9 mouse cellular contexts compared by ENCODE assay signal in the genomic region with DNA sequence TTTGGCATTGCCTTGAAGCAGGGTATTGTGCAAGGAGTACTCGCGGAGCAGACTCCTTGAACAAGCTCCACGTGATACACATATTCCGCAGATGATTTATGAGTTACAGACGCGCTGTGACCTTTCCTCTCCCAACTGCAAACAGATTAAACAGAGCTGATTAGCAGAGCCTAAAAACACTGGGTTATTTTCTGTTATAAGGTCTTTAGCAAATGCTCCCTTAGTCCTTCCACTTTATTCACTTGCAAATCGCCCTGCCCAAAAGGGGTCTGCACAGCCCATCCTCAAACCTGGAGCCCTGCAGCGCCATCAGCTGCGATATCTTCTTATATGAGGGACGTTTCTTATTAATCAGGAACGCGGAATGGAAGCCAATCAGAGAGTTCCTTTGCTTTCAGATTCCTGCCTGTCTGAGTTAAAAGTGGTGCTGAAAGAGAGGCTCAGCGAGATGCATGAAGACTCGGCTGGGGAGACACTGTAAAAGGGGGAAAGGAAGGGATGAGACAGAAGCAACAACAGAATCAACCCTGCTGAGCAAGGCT. TPM values are rescaled to one million over a fixed set of nuclear protein-coding genes. Genes with fewer than 3 reads are reported as not detected.
DNase-seq lines count a peak whose midpoint lies in the region; ATAC-seq lines count a peak whose summit lies in the region.
"Had no signal": no experiment of that assay in that cellular context is flagged by ENCODE, and none has a peak within 500 bp of the region (broad histone marks: within the 10 kb centered on the region; RNA-seq: fewer than 3 reads in every experiment).

A gene (plus strand): TSS at position 287 of the 542 bp plus-strand sequence.

- no peak within 1 kb of the TSS for H3K27ac ChIP-seq in lung, embryonic 15.5 days
- peak within 1 kb of the TSS; percentile 58 for H3K27ac ChIP-seq in hindbrain, embryonic 14.5 days
- peak within 1 kb of the TSS; percentile 12; the same call in 1 of the 2 replicates for H3K27ac ChIP-seq in neural tube, embryonic 14.5 days (ENCODE audit: low read depth, low read length)

- no peaks in the 10 kb centered on the region for H3K27me3 ChIP-seq in lung, embryonic 15.5 days
- no peaks in the 10 kb centered on the region for H3K27me3 ChIP-seq in hindbrain, embryonic 14.5 days (ENCODE audit: control insufficient read depth, insufficient read depth, low read length)
- H3K27me3 ChIP-seq in neural tube, embryonic 14.5 days (ENCODE audit: control insufficient read depth, insufficient read depth, low read length) = no peaks in the 10 kb centered on the region

- H3K36me3 ChIP-seq in lung, embryonic 15.5 days = no peaks in the 10 kb centered on the region
- no peaks in the 10 kb centered on the region for H3K36me3 ChIP-seq in hindbrain, embryonic 14.5 days (replicated peaks; ENCODE audit: control insufficient read depth, insufficient read depth)
- H3K36me3 ChIP-seq in neural tube, embryonic 14.5 days (ENCODE audit: control insufficient read depth, insufficient read depth, low read length) = no peaks in the 10 kb centered on the region

- no peak for DNase-seq in lung, postnatal 10 days
- DNase-seq in embryo, embryonic 11.5 days (ENCODE audit: low read depth, low spot score) = peak; percentile 11
- peak; percentile 60 for DNase-seq in hindbrain, embryonic 14.5 days (ENCODE audit: low spot score)
- DNase-seq in left cerebral cortex, postnatal 25 days (ENCODE audit: low spot score in 2 of 2) = peak; percentile 44 to 53
- DNase-seq in thymus, postnatal 0 days (ENCODE audit: low spot score) = no peak
- DNase-seq in lung, postnatal 25 days (ENCODE audit: low spot score) = no peak

- H3K4me2 ChIP-seq in lung, embryonic 15.5 days = peak within 1 kb of the TSS; percentile 40
- H3K4me2 ChIP-seq in hindbrain, embryonic 14.5 days (replicated peaks) = peak within 1 kb of the TSS; percentile 66
- H3K4me2 ChIP-seq in neural tube, embryonic 14.5 days (ENCODE audit: low read depth, low read length) = peak within 1 kb of the TSS; percentile 48

- 4% methylated on average over 14 of the region's 14 CpGs for WGBS in lung, embryonic 15.5 days
- WGBS in hindbrain, embryonic 14.5 days = 2% methylated on average over 14 of the region's 14 CpGs
- WGBS in neural tube, embryonic 14.5 days = 4% methylated on average over 14 of the region's 14 CpGs

- intact Hi-C loops in left cerebral cortex, postnatal 25 days (cut with DNase I) = no loop called here

- no peak for ATAC-seq in lung, embryonic 15.5 days (ENCODE audit: borderline replicate concordance, extremely low read depth, low FRiP score, low TSS enrichment)
- ATAC-seq in hindbrain, embryonic 14.5 days (ENCODE audit: low FRiP score) = peak; percentile 66
- ATAC-seq in neural tube, embryonic 14.5 days (ENCODE audit: low read depth) = peak; percentile 82; the same call in 1 of the 2 replicates

- no peak within 1 kb of the TSS for H3K9ac ChIP-seq in lung, embryonic 15.5 days
- H3K9ac ChIP-seq in hindbrain, embryonic 14.5 days = peak within 1 kb of the TSS; percentile 50
- H3K9ac ChIP-seq in neural tube, embryonic 14.5 days (replicated peaks; ENCODE audit: low read depth, low read length) = peak within 1 kb of the TSS; percentile 42; the same call in 1 of the 2 replicates

- H3K4me1 ChIP-seq in lung, embryonic 15.5 days = no peaks in the 10 kb centered on the region
- no peaks in the 10 kb centered on the region for H3K4me1 ChIP-seq in hindbrain, embryonic 14.5 days (replicated peaks; ENCODE audit: control insufficient read depth, insufficient read depth, low read length)
- H3K4me1 ChIP-seq in neural tube, embryonic 14.5 days (ENCODE audit: control insufficient read depth, insufficient read depth, low read length) = no peaks in the 10 kb centered on the region

- H3K4me3 ChIP-seq in lung, embryonic 15.5 days = no peak within 1 kb of the TSS
- H3K4me3 ChIP-seq in hindbrain, embryonic 14.5 days (replicated peaks; ENCODE audit: low read length) = peak within 1 kb of the TSS; percentile 34
- peak within 1 kb of the TSS; percentile 28 for H3K4me3 ChIP-seq in neural tube, embryonic 14.5 days (ENCODE audit: low read depth, low read length)

- no peaks in the 10 kb centered on the region for H3K9me3 ChIP-seq in lung, embryonic 15.5 days
- H3K9me3 ChIP-seq in hindbrain, embryonic 14.5 days (ENCODE audit: control insufficient read depth, low read length) = no peaks in the 10 kb centered on the region
- H3K9me3 ChIP-seq in neural tube, embryonic 14.5 days (ENCODE audit: control insufficient read depth, low read length) = no peaks in the 10 kb centered on the region

RNA-seq across cellular contexts. Expression of the gene that starts here (rescaled TPM):
- 0.05 and 0.08 TPM in 2 replicates for polyA plus RNA-seq in lung, embryonic 15.5 days (2015; fragmentation: Nextera tagmentation; extraction: Ambion mirVana)
- 8.4 and 14.8 TPM in 2 replicates for polyA plus RNA-seq in hindbrain, embryonic 14.5 days (2014; fragmentation: Nextera tagmentation; extraction: Ambion mirVana)
- 10 to 100 TPM; 15.0 to 20.0 TPM for total RNA-seq in left cerebral cortex, postnatal 25 days (2021)
- 8.1 and 8.3 TPM in 2 replicates for polyA plus RNA-seq in neural tube, embryonic 14.5 days (2014; fragmentation: Nextera tagmentation; extraction: Ambion mirVana)
- polyA plus RNA-seq in thymus, postnatal 0 days (2015; fragmentation: Nextera tagmentation; extraction: Ambion mirVana) = 0.28 and 0.31 TPM in 2 replicates
- polyA plus RNA-seq: spleen, adult 2 months had no signal

Comparison
In these comparisons a context has a peak if more than half of its experiments do, and no peak if none do; other contexts are left out.
1. DNase-seq: peak in embryo, embryonic 11.5 days (single experiment), hindbrain, embryonic 14.5 days (single experiment) and left cerebral cortex, postnatal 25 days (2 of 2); none in lung, postnatal 10 days (single experiment), thymus, postnatal 0 days (single experiment) and lung, postnatal 25 days (single experiment).
2. Peak in every context shown above with its lines, with median percentiles within 50 percentile points of each other: H3K4me2 ChIP-seq.